Mouse (Mus musculus): Measurements from ENCODE around the gene Cldn34c3. TPM values are rescaled to one million over a fixed set of nuclear protein-coding genes. Genes with fewer than 3 reads are reported as not detected.
"Not testable (repeated sequence)": the region's sequence is repeated elsewhere in the genome, so short reads cannot be mapped to it uniquely, and the experiment has no call there.

Gene Cldn34c3
- total RNA-seq (2014; rRNA removed) (not detected in 2 replicates), polyA plus RNA-seq (2015; fragmentation: Nextera tagmentation; extraction: Ambion mirVana) (not detected in 2 replicates)

- not testable (repeated sequence) for ATAC-seq (ENCODE audit: low FRiP score); H3K4me1 ChIP-seq (ENCODE audit: insufficient read depth, low read length); H3K4me3 ChIP-seq (ENCODE audit: low read depth, low read length); H3K27me3 ChIP-seq (ENCODE audit: insufficient read depth, low read length); H3K9me3 ChIP-seq (ENCODE audit: low read length); H3K9ac ChIP-seq (replicated peaks; ENCODE audit: low read length, poor library complexity, severe bottlenecking); H3K27ac ChIP-seq (ENCODE audit: low read depth, low read length); DNase-seq (ENCODE audit: low spot score); H3K36me3 ChIP-seq (ENCODE audit: insufficient read depth, low read length); H3K4me2 ChIP-seq (ENCODE audit: low read depth, low read length, poor library complexity, severe bottlenecking)
Observed at GRCm38 (mm10) chrX:123793365-123793764, at the start of gene Cldn34c3. Cldn34c3 (plus strand) TSS chrX:123793665.

Other genes with a start within 250 kb of the Cldn34c3 start
- not detected in 2 replicates for gene Cldn34c2, start 212.0 kb upstream of the Cldn34c3 start, total RNA-seq (2014; rRNA removed)
- gene Cldn34c2, start 212.0 kb upstream of the Cldn34c3 start, polyA plus RNA-seq (2015; fragmentation: Nextera tagmentation; extraction: Ambion mirVana) = not detected in 2 replicates
- not detected in 2 replicates for gene Gm17467, start 88.9 kb upstream of the Cldn34c3 start, total RNA-seq (2014; rRNA removed)
- gene Gm17467, start 88.9 kb upstream of the Cldn34c3 start, polyA plus RNA-seq (2015; fragmentation: Nextera tagmentation; extraction: Ambion mirVana) = not detected in 2 replicates